Mouse (Mus musculus): Measurements from ENCODE around the gene Vmn1r3.
"Not testable (repeated sequence)": the region's sequence is repeated elsewhere in the genome, so short reads cannot be mapped to it uniquely, and the experiment has no call there.

DNA sequence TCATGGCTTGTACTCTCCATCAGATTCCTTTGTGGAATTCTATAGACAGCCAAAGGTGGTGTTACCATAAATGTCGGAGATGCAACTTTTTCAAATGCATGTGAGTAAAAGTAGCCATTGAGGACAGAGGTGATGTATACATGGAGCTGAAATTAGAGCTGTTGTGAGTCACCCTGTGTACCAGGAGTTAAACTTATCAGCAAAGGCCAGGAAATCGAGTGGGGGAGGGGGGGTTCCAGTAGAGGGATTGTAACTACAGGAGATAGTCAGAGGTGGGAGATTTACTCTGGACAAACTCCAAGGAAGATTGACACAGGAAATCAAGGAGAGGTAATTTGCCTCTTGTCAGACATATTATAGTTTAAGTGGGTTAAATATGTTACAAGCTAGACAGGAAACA is 31.2 kb upstream of the Vmn1r3 start:
- TF ChIP-seq POLR2A (IDR thresholded peaks at IDR 0.05; ENCODE audit: extremely low read depth, insufficient read depth, low read length); CTCF (IDR thresholded peaks at IDR 0.05; ENCODE audit: low read depth, low read length): not testable (repeated sequence)
